Mouse (Mus musculus) CD4-positive, CD25-positive, alpha-beta regulatory T cell, adult 4 months (primary cell): ENCODE results near the gene Edrf1. TPM values are rescaled to one million over a fixed set of nuclear protein-coding genes. Genes with fewer than 3 reads are reported as not detected.

Experiments
- ATAC-seq: one replicate; pipeline ENCODE4 v1.8.0; 2017
- polyA plus RNA-seq, 2 experiments: library from polyadenylated mRNA; unstranded; fragments of 100-300 nt; shearing (Covaris generic); gene quantifications; one replicate each; pipeline ENCODE4 v1.2.1; 2017

The Edrf1 gene
- 10 to 100 TPM; 16.4 to 18.5 TPM for polyA plus RNA-seq

GRCm38 (mm10) chr7:133637361-133638305 is at the start of gene Edrf1:
Gene Edrf1 (plus strand): TSS chr7:133637543.
- ATAC-seq: peak; percentile 90

GRCm38 (mm10) chr7:133591750-133592149 is 45.6 kb upstream of the Edrf1 start:
- no peak for ATAC-seq

DNA sequence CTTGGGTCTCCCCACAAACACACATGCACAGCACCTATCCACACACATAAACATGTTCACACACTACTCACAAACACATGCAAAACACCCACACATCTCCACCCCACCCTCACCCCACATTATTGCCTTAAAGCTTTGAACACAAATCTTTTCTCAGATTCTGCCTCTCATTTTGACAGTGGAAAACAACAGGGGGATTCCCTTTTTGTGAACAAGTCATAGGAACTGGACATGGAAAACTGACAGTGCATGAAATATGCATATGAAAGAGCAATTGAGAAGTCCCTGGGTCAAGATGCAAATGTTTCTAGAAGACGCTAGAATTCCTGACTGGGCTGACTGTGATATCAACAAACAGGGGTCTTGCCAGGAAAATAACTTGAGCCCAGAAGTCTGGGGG is 36.8 kb upstream of the Edrf1 start:
- ATAC-seq: no peak

DNA sequence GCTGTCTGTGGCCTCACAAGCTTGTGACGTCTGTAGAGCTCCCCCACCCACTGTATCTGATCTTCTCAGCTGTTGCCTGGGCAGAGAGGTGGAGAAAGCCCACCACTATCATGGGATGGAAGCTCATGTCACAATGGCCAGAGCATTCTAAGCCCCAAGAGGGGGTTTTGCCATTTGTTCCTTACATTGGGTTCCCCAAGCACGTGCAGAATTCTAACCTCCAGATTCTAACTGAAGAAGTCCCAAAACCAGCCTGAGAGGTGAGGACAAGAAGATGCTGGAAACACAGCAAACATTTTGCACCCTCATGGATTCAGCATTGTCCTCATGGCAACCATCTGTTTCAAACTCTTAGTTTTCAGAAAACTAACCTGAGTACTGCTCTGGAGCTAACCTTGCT is 35.3 kb upstream of the Edrf1 start, which contains the start of gene Tex36:
Tex36 (minus strand) TSS at position 101 of the 400 bp plus-strand sequence.
- ATAC-seq: no peak

GRCm38 (mm10) chr7:133603156-133603555 is 34.2 kb upstream of the Edrf1 start:
- no peak for ATAC-seq

DNA sequence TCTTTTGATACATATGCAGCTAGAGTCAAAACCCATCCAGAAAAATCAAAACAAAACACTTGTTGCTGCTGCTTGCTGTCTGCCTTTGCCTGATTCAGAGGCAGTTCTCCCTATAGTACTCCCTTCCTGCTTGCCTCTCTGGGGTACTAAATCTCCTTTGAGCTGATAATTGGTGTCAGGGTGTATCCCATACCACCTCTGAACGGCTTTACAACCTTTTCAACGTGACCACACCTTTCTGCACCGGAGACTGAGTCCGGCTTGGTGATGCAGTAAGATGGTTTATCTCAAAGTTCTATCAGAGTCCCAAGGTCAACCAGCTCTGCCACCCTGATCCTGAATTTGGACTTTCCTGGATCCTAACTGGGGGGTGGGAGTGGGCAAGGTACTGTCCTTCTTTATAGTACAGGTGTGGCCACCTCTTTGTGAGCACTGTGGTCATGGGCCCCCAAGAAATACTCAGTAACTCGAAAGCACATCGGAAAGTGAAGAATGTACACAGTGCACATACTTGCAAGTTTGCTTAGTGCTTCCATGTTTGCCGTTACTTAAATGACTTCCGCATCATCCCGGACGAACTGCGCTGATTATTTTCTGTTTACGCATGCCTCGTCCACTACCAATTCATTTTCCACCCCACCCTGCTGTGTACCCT is 32.8 kb upstream of the Edrf1 start:
- no peak for ATAC-seq

- no peak for ATAC-seq
Observed at GRCm38 (mm10) chr7:133607331-133607730, 30.0 kb upstream of the Edrf1 start.

DNA sequence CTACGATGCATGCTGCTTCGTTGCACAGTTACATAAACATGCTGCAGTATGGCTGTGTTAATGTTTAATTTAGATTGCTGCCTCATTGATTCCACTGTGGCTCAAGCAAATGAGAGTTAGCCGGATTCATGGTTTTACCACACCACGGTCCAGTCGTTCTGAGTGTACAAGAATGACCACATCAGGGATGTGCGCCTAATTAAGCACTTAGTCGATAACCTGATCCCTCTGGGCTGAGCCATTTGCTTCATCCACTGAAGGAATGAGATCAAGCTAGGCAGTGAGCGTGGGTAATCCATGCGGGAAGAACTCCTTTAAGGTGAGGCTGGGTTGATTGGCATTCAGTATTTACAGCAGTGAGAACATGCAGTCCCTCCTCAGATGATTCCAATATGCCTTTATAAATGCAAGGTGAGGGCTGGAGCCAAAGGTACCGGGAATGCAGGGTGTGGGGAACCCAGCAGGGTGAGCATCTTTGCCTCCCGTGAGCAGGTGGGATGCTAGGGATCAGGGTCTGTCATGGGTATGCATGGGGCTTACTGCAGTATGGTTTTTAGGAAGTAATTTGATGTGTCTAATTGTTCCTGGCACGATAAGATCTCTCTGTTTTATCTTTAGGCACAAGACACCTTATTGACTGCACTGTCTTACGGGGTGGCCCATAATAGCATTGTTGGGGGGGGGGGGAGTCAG is 29.3 kb upstream of the Edrf1 start:
- no peak for ATAC-seq

- no peak for ATAC-seq
Observed at GRCm38 (mm10) chr7:133608631-133609340, 28.6 kb upstream of the Edrf1 start.

DNA sequence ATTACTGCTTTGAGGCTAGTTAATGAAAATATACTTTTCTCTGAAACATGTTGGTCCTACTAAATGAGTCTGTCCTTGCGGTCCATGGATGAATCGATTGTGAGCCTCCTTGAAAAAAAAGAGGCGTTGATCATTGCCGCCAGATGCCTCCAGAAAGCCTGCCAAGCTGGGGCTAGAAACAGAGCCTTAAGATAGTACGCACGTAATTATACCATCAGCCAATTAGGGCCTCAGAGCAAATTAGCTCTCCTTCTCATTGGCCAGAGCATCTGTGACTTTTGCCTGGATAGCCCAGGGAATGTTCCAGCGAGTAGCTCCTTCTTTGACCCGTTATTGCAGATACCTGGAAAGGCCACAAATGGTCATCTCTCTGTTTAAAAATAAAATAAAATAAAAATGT is 27.8 kb upstream of the Edrf1 start:
- no peak for ATAC-seq

- no peak for ATAC-seq
Observed at GRCm38 (mm10) chr7:133612981-133613380, 24.4 kb upstream of the Edrf1 start.

DNA sequence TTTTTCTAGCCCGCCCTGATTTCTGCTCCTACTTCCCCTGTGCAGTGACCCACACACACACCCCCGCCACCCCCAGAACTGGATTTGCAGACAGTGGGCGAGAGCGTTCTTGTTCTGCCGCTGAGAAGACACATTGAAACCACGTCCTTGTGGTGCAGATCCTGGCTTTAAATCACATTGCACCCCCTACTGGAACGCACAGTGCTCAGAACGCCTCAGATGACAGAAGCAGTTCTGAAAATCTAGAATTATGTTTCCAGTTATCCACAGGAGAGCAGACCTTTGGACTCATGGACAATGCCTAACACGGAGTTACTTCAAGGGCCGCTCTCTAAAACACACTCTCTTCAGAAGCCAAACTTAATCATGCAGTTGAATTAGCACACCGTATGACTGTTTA is 16.6 kb upstream of the Edrf1 start:
- ATAC-seq: no peak

GRCm38 (mm10) chr7:133623226-133623625 is 14.1 kb upstream of the Edrf1 start:
- no peak for ATAC-seq

DNA sequence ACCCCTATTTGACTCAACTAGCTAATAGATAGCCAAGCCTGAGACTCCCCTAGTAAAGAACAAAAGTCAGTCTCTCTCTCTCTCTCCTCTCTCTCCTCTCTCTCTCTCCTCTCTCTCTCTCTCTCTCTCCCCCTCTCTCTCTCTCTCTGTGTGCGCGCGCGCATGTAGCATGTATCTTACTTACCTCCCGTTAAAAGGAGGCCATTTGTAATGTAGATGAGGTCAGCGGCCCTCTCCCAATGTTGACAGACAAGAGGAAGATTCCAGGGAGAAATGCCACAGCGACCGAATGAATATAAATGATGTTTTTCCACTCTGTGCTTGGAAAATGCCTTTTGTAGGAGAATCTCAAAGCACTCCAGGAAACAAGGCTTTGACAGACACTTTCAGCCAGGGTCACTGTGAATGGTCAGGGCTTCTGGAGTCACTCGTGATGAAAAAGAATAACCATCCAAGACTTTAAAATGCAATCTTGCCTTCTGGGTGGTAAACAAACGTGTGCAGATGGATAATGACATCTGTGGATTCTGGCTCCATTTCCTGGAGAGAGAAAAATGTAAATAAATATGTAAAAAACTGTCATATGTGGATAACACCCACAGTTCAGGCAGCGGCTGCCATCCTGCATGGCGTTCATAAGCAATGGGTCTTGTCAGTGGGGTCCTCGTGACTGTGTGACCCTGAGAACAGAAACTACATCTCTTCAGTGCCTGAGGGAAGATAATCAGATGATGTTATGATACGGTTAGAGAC is 10.0 kb upstream of the Edrf1 start:
- ATAC-seq: no peak

DNA sequence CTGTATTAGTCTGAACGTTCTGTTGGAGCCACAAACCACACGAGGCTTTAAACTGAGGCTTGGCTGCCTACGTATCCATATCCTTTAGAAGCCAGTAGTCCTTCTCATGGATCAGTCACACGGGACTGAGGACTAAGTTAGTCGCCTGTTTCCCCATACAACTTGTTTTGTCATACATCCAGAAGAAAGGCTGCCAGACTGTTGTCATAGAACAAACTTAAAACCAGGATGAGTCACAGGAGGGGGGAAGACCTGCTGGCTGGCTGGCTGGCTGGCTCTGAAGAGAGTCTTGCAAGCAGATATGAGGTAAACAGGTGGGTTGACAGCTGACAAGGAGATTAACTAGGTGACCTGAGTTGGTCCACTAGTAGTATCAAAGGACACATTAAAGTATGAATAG is 6.5 kb upstream of the Edrf1 start:
- no peak for ATAC-seq

- no peak for ATAC-seq
Observed at GRCm38 (mm10) chr7:133632476-133632875, 4.9 kb upstream of the Edrf1 start.

DNA sequence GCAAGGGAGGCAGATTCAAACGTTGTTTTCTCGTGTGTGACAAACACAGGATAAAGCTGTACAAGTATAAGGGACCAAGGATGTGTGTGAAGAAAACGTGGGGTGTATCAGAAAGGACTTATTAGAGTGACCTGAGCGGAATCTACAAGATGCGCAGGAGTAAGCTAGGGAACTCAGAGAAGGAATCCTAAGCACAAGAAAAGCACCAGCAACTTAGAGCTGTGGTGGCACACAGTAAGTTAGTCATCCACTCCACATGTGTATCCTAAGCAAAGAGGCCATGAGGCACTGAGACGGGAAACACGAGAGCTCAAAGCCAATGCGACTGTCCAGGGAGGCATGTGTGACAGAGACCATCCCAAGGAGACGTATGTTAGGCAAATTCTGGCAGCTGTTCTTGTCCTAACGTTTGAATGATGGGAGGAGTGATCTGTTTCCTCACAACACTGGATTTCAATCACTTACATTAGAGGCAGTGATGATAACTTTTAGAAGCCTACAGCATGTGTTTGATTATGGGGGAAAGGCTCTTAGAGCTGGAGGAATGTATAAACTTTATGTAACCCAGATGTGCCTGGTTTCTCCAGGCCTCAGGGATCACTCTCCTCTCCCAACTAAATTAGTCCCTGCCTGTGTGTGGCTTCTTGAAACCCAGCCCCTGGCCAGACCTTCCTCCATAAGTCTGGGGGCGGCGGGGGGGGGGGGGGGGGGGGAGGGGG is 2.3 kb upstream of the Edrf1 start:
- ATAC-seq: no peak

- ATAC-seq: peak; percentile 56
Observed at GRCm38 (mm10) chr7:133636738-133637352, 498 bp upstream of the Edrf1 start.

DNA sequence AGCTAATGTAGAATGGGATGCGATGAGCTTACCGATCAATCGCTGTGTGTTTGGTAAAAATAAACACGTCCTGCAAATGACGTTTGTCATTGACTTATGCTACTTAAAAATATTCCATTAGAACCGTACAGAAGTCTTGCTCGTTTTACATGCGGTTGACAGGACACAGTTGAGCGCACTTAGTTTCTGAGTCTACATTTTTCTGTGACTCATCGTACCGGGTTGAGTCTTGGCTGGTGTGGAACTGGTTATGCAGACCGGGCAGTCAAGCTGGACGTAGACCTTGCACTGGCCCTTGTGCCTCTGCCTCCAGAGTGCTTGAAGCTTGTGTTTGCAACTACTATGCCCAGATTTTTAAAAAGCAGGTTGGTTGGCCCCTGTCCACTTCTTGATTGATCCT is 963 bp downstream of the Edrf1 start:
- ATAC-seq: no peak

- no peak for ATAC-seq
Observed at GRCm38 (mm10) chr7:133638821-133639220, 1.5 kb downstream of the Edrf1 start.

- peak; percentile 99 for ATAC-seq
Observed at GRCm38 (mm10) chr7:133645716-133646115, 8.4 kb downstream of the Edrf1 start.
